Comparison of ENCODE assay signal across 22 mouse cellular contexts in the genomic region with DNA sequence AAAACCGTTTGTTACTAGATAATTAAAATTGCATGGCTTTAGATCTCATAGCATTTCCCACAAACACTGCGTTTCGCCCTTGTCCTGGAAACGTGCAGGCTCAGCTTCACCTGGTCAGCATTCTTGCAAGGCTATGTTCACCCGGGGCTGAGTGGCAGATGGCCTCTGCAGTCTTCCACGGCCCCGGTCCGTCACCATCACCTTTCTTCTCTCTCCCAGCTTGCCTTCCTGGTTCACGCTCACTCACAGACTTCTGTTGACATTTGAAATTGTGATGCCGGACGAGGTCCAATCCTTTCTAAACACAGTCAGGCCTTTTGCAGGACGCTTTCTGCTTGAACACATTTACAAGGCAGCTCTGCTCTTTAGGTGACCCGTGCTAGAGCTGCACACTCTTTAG.
DNase-seq lines count a peak whose midpoint lies in the region; ATAC-seq and TF ChIP-seq lines count a peak whose summit lies in the region.
"Had no signal": no experiment of that assay in that cellular context is flagged by ENCODE, and none has a peak within 500 bp of the region (broad histone marks: within the 10 kb centered on the region; RNA-seq: fewer than 3 reads in every experiment).

No protein-coding gene starts in this region.

- no peaks in the 10 kb centered on the region for H3K4me1 ChIP-seq in lung, adult 2 months (ENCODE audit: control insufficient read depth, insufficient read depth, low read length)
- H3K4me1 ChIP-seq in forebrain, embryonic 13.5 days = peaks cover 9% of the 10 kb centered on the region; the same call in 1 of the 2 replicates
- H3K4me1 ChIP-seq: forebrain, embryonic 10.5 days; limb, embryonic 12.5 days; stomach, embryonic 15.5 days had no signal

- peak; percentile 28 for DNase-seq in lung, postnatal 10 days
- DNase-seq in lung, adult 2 months = no peak
- DNase-seq in cerebellum, adult 18-20 months = peak; percentile 67 to 70
- DNase-seq in cerebellum, postnatal 10 days = peak; percentile 50 to 57
- DNase-seq in yolk sac, embryonic 10.5 days (ENCODE audit: low spot score) = peak; percentile 2
- DNase-seq: adrenal gland, postnatal 25 days; forebrain, postnatal 0 days; gastrocnemius, postnatal 14 days; heart, postnatal 36 days; kidney, adult 2 months; kidney, postnatal 10 days; liver, postnatal 0 days; right cerebral cortex, adult 18-20 months; thymus, postnatal 36 days had no signal

- TF ChIP-seq CTCF in lung, adult 2 months (IDR thresholded peaks at IDR 0.05; ENCODE audit: insufficient read depth, low read length) = no peak

- no peak overlapping the region for H3K4me3 ChIP-seq in lung, adult 2 months (replicated peaks; ENCODE audit: extremely low read depth, low read depth, low read length)
- H3K4me3 ChIP-seq in forebrain, embryonic 13.5 days = no peak overlapping the region
- H3K4me3 ChIP-seq: forebrain, embryonic 10.5 days; limb, embryonic 12.5 days; stomach, embryonic 15.5 days had no signal

- no peaks in the 10 kb centered on the region for H3K9me3 ChIP-seq in forebrain, embryonic 13.5 days (replicated peaks)
- H3K9me3 ChIP-seq: forebrain, embryonic 10.5 days; limb, embryonic 12.5 days; stomach, embryonic 15.5 days had no signal

- H3K27ac ChIP-seq in forebrain, embryonic 13.5 days = no peak overlapping the region
- H3K27ac ChIP-seq: forebrain, embryonic 10.5 days; hindbrain, embryonic 14.5 days; limb, embryonic 12.5 days; stomach, embryonic 15.5 days had no signal

- no peaks in the 10 kb centered on the region for H3K36me3 ChIP-seq in forebrain, embryonic 13.5 days (ENCODE audit: poor library complexity, severe bottlenecking)
- H3K36me3 ChIP-seq: forebrain, embryonic 10.5 days; limb, embryonic 12.5 days; stomach, embryonic 15.5 days had no signal

- H3K9ac ChIP-seq in forebrain, embryonic 13.5 days = no peak overlapping the region
- H3K9ac ChIP-seq: forebrain, postnatal 0 days; hindbrain, embryonic 14.5 days; limb, embryonic 12.5 days; liver, postnatal 0 days; stomach, embryonic 15.5 days had no signal

- H3K27me3 ChIP-seq in forebrain, embryonic 13.5 days = no peaks in the 10 kb centered on the region
- H3K27me3 ChIP-seq: limb, embryonic 12.5 days; stomach, embryonic 15.5 days had no signal

- 45% methylated on average over 13 of the region's 13 CpGs for WGBS in lung, adult 2 months
- WGBS in forebrain, embryonic 13.5 days = 80% methylated on average over 13 of the region's 13 CpGs

- TF ChIP-seq POLR2A in lung, adult 2 months (IDR thresholded peaks at IDR 0.05; ENCODE audit: borderline replicate concordance, extremely low read depth, low read depth, low read length) = no peak

- H3K4me2 ChIP-seq in forebrain, embryonic 13.5 days = no peak overlapping the region
- H3K4me2 ChIP-seq: hindbrain, embryonic 14.5 days; limb, embryonic 12.5 days; liver, embryonic 11.5 days; midbrain, embryonic 11.5 days; stomach, embryonic 15.5 days had no signal

- ATAC-seq in forebrain, embryonic 13.5 days = no peak
- no peak for ATAC-seq in granulocyte monocyte progenitor cell, adult 5-6 weeks (replicated peaks; ENCODE audit: poor library complexity, severe bottlenecking)
- ATAC-seq: forebrain, postnatal 0 days; liver, postnatal 0 days had no signal
